Mouse (Mus musculus) liver, embryonic 14.5 days (tissue): ENCODE measurements at regions not wholly inside any gene's neighbourhood (a gene's known extent, or its start where the extent isn't known, plus 50 kb on each side); places are given as distances from the start of the nearest gene placed in this dataset.

Experiments
- ATAC-seq: fragments of 200-750 bp; cut with Nextera tagmentation; 2 replicates; pipeline ENCODE4 v1.8.0; 2017; ENCODE audit warnings: moderate number of reproducible peaks, mild to moderate bottlenecking, moderate library complexity; ENCODE audit not compliant: insufficient read depth
- DNase-seq, 3 experiments: peaks; one replicate each; pipeline ENCODE4 v3.0.0-alpha.2; 2012 to 2013; ENCODE audit warnings: low read depth in 3 of 3, low spot score in 3 of 3
- H3K27ac ChIP-seq: fragments of 300-500 bp; sonication (generic); 2 replicates; pipeline ENCODE4 v1.5.1; 2014; ENCODE audit warnings: moderate library complexity, mild to moderate bottlenecking, control low read depth, inconsistent platforms
- H3K27me3 ChIP-seq: fragments of 300-500 bp; sonication (generic); 2 replicates; pipeline ENCODE4 v1.6.1; 2014; ENCODE audit warnings: mild to moderate bottlenecking, low read length, moderate library complexity; ENCODE audit not compliant: control insufficient read depth, insufficient read depth
- H3K36me3 ChIP-seq: fragments of 300-500 bp; sonication (generic); replicated peaks from 2 replicates; pipeline ENCODE4 v1.6.1; 2014; ENCODE audit warnings: low read depth; ENCODE audit not compliant: control insufficient read depth, insufficient read depth
- H3K4me1 ChIP-seq, 2 experiments: fragments of 200-500 bp in 1 of 2; fragments of 300-500 bp in 1 of 2; sonication (generic) in 1 of 2; replicated peaks; 2 replicates each; pipeline ENCODE4 v1.6.1; 2012 to 2014; ENCODE audit warnings: antibody characterized with exemption in 1 of 2, inconsistent platforms in 1 of 2, low read length in 1 of 2; ENCODE audit not compliant: control insufficient read depth in 2 of 2, insufficient read depth in 2 of 2
- H3K4me2 ChIP-seq: fragments of 300-500 bp; sonication (generic); 2 replicates; pipeline ENCODE4 v1.6.1; 2014; ENCODE audit warnings: low read depth, mild to moderate bottlenecking, control low read depth, moderate library complexity
- H3K4me3 ChIP-seq, 2 experiments: fragments of 200-500 bp in 1 of 2; fragments of 300-500 bp in 1 of 2; sonication (generic) in 1 of 2; 2 replicates each; pipeline ENCODE4 v1.5.1; 2012 to 2014; ENCODE audit warnings: low read depth in 2 of 2, low read length in 2 of 2, mild to moderate bottlenecking in 2 of 2, control low read depth in 1 of 2, inconsistent platforms in 1 of 2, moderate library complexity in 1 of 2; ENCODE audit not compliant: insufficient read depth in 1 of 2
- H3K9ac ChIP-seq: fragments of 300-500 bp; sonication (generic); replicated peaks from 2 replicates; pipeline ENCODE4 v1.6.1; 2014; ENCODE audit warnings: mild to moderate bottlenecking, control low read depth, moderate library complexity
- H3K9me3 ChIP-seq: fragments of 300-500 bp; sonication (generic); 2 replicates; pipeline ENCODE4 v1.6.1; 2016; ENCODE audit warnings: low read length, mixed read lengths; ENCODE audit not compliant: control insufficient read depth
- CTCF ChIP-seq: IDR thresholded peaks from 2 replicates; pipeline ENCODE4 v1.5.1; 2016; ENCODE audit warnings: antibody characterized with exemption, low read depth, control low read depth
- EP300 ChIP-seq: IDR thresholded peaks from 2 replicates; pipeline ENCODE4 v1.6.1; 2016; ENCODE audit warnings: antibody characterized with exemption, low read depth
- WGBS: fragments of 180-500 bp; shearing (Covaris S2); extraction: QIAGEN DNeasy Blood & Tissue Kit; methylation state at CpG from one replicate; pipeline ENCODE4 v1.1.7; 2014; ENCODE audit not compliant: insufficient replicate concordance; 5-methylcytosine and 5-hydroxymethylcytosine counted together

DNA sequence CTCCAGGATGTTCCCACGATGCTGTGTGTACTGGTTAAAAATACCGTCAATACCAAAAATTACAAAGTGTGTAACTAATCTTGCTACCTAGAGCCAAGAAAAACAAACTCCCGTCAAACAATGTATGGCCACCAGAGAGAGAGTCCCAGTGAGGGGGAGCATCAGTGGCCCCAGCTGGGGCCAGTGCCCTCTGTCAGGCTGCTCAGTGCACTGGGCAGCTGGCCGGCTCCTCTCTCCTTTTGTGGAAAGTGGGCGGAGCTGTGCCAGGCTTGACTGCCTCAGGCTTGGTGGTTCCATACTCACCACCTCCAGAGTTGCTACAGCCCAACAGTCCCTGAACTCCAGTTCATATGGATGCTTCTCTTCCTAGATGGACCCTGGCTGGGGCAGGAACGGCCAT is 53.8 kb upstream of the Sept5 start:
- Histone ChIP-seq H3K9ac (no peak overlapping the region), H3K4me1 (0 out of 4 replicates have a peak, but pooled peaks cover 0 to 2% of the 10 kb centered on the region in 2 experiments), H3K4me2 (no peak overlapping the region), H3K4me3 (no peak overlapping the region), H3K27ac (no peak overlapping the region), H3K36me3 (no peaks in the 10 kb centered on the region), H3K9me3 (no peaks in the 10 kb centered on the region), H3K27me3 (no peaks in the 10 kb centered on the region)
- DNase-seq, result no peak
- ATAC-seq, result no peak
- TF ChIP-seq EP300, result no peak
- no peak for TF ChIP-seq CTCF
- WGBS, result 44% methylated on average over 6 of the region's 6 CpGs

DNA sequence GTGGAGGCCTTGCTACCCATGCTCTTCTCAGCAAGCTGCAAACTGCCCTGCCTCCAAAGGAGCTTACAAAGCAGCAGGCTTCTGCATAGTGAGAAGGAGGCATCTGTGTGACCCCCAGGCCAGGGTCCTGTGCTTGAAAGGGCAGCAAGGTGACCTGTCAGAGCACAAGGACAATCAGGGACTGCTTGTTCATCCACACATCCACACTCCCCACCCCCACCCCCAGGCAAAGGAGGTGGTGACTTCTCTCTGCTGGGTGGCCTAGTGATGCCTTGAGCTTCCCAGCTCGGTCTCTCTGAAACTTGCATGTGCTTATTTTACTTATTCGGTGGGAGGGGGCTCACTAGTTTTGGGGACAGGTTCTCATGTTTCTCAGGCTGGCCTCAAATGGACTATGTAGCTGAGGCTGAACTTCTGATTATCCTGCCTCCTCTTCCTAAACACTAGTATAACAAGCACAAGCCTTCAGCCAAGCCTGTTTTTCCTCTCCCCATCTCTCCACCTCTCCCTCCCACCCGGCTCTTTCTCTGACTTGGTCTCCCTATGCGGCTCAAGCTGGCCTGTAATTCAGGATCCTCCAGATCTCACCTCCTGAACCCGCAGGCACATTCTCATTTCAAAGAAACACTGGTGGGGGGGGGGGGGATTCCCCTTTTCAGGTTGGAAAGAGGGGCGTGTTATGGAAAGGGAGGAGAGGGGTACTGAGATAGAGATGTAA is 56.4 kb upstream of the Sept5 start:
- no peak overlapping the region for H3K9ac ChIP-seq
- no peak for ATAC-seq
- H3K4me1 ChIP-seq, result 0 out of 4 replicates have a peak, but pooled peaks cover 0 to 2% of the 10 kb centered on the region in 2 experiments
- no peaks in the 10 kb centered on the region for H3K27me3 ChIP-seq
- no peak overlapping the region for H3K4me3 ChIP-seq
- H3K36me3 ChIP-seq, result no peaks in the 10 kb centered on the region
- DNase-seq, result no peak
- no peak overlapping the region for H3K27ac ChIP-seq
- no peak overlapping the region for H3K4me2 ChIP-seq
- TF ChIP-seq EP300 (no peak), CTCF (no peak)
- H3K9me3 ChIP-seq, result no peaks in the 10 kb centered on the region
- WGBS, result 16% methylated on average over 6 of the region's 6 CpGs

- TF ChIP-seq CTCF, result no peak
- no peak for TF ChIP-seq EP300
- peak; percentile 41 to 49 (median 47) for DNase-seq
- Histone ChIP-seq H3K36me3 (no peaks in the 10 kb centered on the region), H3K4me3 (no peak overlapping the region), H3K4me2 (peak overlapping the region; percentile 43), H3K9me3 (no peaks in the 10 kb centered on the region), H3K9ac (no peak overlapping the region), H3K27ac (no peak overlapping the region), H3K27me3 (no peaks in the 10 kb centered on the region), H3K4me1 (0 out of 4 replicates have a peak, but pooled peaks cover 0 to 2% of the 10 kb centered on the region in 2 experiments)
- WGBS, result under 1% methylated on average over 17 of the region's 17 CpGs
- ATAC-seq, result peak; percentile 87
These were observed 57.2 kb upstream of the Sept5 start for GRCm38 (mm10) chr16:18686916-18687315.

GRCm38 (mm10) chr16:18687367-18687766 is 57.6 kb upstream of the Sept5 start:
- Histone ChIP-seq H3K9ac (no peak overlapping the region), H3K9me3 (no peaks in the 10 kb centered on the region), H3K27me3 (no peaks in the 10 kb centered on the region), H3K4me2 (peak overlapping the region; percentile 43), H3K27ac (no peak overlapping the region), H3K4me1 (0 out of 4 replicates have a peak, but pooled peaks cover 0 to 2% of the 10 kb centered on the region in 2 experiments), H3K4me3 (no peak overlapping the region), H3K36me3 (no peaks in the 10 kb centered on the region)
- ATAC-seq, result peak; percentile 62; the same call in 1 of the 2 replicates
- no peak for TF ChIP-seq EP300
- peak; percentile 80 for TF ChIP-seq CTCF
- peak in 2 of 3 experiments; percentile 28 to 37 for DNase-seq
- 3% methylated on average over 8 of the region's 8 CpGs for WGBS

GRCm38 (mm10) chr16:18695596-18695995 is 65.8 kb upstream of the Sept5 start:
- WGBS, result 54% methylated on average over 5 of the region's 5 CpGs
- no peaks in the 10 kb centered on the region for H3K27me3 ChIP-seq
- no peak overlapping the region for H3K4me3 ChIP-seq

More at GRCm38 (mm10) chr16:18695596-18695995, 65.8 kb upstream of the Sept5 start:
- Histone ChIP-seq H3K4me1 (no peaks in the 10 kb centered on the region), H3K9ac (no peak overlapping the region), H3K27ac (no peak overlapping the region), H3K36me3 (no peaks in the 10 kb centered on the region), H3K9me3 (no peaks in the 10 kb centered on the region), H3K4me2 (no peak overlapping the region)
- ATAC-seq, result no peak
- no peak for DNase-seq
- TF ChIP-seq EP300, result no peak
